Mouse (Mus musculus) limb, embryonic 11.5 days (tissue): ENCODE results near the gene Zfp451. TPM values are rescaled to one million over a fixed set of nuclear protein-coding genes. Genes with fewer than 3 reads are reported as not detected.

ENCODE experiments used
- ATAC-seq: fragments of 200-750 bp; cut with Nextera tagmentation; 2 replicates; pipeline ENCODE4 v1.8.0; 2017; ENCODE audit warnings: low read depth; ENCODE audit not compliant: insufficient number of reproducible peaks, low FRiP score, low TSS enrichment
- DNase-seq: peaks from one replicate; pipeline ENCODE4 v3.0.0-alpha.2; 2015; ENCODE audit warnings: low spot score
- H3K27ac ChIP-seq: fragments of 300-500 bp; sonication (generic); replicated peaks from 2 replicates; pipeline ENCODE4 v1.5.1; 2014; ENCODE audit warnings: low read depth, mild to moderate bottlenecking, low read length
- H3K27me3 ChIP-seq: fragments of 300-500 bp; sonication (generic); 2 replicates; pipeline ENCODE4 v1.6.1; 2014; ENCODE audit warnings: mild to moderate bottlenecking, low read length, mixed read lengths; ENCODE audit not compliant: control insufficient read depth, insufficient read depth
- H3K36me3 ChIP-seq: fragments of 300-500 bp; sonication (generic); 2 replicates; pipeline ENCODE4 v1.6.1; 2014; ENCODE audit warnings: mild to moderate bottlenecking, low read length, moderate library complexity, mixed read lengths; ENCODE audit not compliant: control insufficient read depth, insufficient read depth
- H3K4me1 ChIP-seq: fragments of 300-500 bp; sonication (generic); 2 replicates; pipeline ENCODE4 v1.6.1; 2014; ENCODE audit warnings: low read length, mixed read lengths; ENCODE audit not compliant: control insufficient read depth, insufficient read depth
- H3K4me2 ChIP-seq: fragments of 300-500 bp; sonication (generic); 2 replicates; pipeline ENCODE4 v1.6.1; 2014; ENCODE audit warnings: low read depth, mild to moderate bottlenecking, moderate library complexity; ENCODE audit not compliant: severe bottlenecking
- H3K4me3 ChIP-seq: fragments of 300-500 bp; sonication (generic); 2 replicates; pipeline ENCODE4 v1.5.1; 2014; ENCODE audit warnings: low read depth, low read length
- H3K9ac ChIP-seq: fragments of 300-500 bp; sonication (generic); 2 replicates; pipeline ENCODE4 v1.6.1; 2014; ENCODE audit warnings: mild to moderate bottlenecking, low read length
- H3K9me3 ChIP-seq: fragments of 300-500 bp; sonication (generic); 2 replicates; pipeline ENCODE4 v1.6.1; 2016; ENCODE audit warnings: low read length; ENCODE audit not compliant: control insufficient read depth
- WGBS: fragments of 180-500 bp; shearing (Covaris S2); extraction: QIAGEN DNeasy Blood & Tissue Kit; methylation state at CpG from one replicate; pipeline ENCODE4 v1.1.7; 2014; 5-methylcytosine and 5-hydroxymethylcytosine counted together
- polyA plus RNA-seq: library from polyadenylated mRNA; unstranded; fragments of >200 nt; fragmentation: Nextera tagmentation; extraction: Ambion mirVana; gene quantifications from 2 replicates; pipeline ENCODE4 v1.2.1, GENCODE M21; 2014

Gene Zfp451
- polyA plus RNA-seq, 1 experiment from 2014 or later: 42.7 TPM

DNA sequence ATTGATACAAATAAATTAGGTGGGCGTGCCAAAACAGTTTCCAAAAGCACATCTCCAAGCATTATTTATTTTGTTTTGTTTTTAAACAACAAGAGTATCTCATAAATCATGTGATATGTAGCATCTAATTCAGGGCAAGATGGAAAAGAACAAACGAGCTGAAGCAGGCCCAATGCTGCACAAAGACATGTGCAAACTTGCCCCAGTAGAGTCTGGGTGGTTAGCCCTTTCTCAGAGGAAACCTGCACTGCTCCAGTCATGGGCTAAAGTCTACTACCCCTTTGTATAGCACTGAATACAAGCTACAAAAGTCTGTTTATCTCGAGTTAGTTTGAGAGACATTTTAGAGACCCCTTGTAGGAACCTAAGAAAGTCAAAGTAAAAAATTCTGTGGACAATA lies 14.8 kb downstream of the Zfp451 start:
- Histone ChIP-seq H3K4me1 (no peaks in the 10 kb centered on the region), H3K36me3 (peaks cover 30% of the 10 kb centered on the region), H3K27me3 (no peaks in the 10 kb centered on the region), H3K4me2 (no peak overlapping the region), H3K27ac (no peak overlapping the region), H3K9me3 (no peaks in the 10 kb centered on the region), H3K4me3 (no peak overlapping the region), H3K9ac (no peak overlapping the region)
- ATAC-seq (no peak), DNase-seq (no peak)
- 89% methylated on average over 3 of the region's 3 CpGs for WGBS

GRCm38 (mm10) chr1:33788493-33788892 lies 25.9 kb downstream of the Zfp451 start:
- DNase-seq: no peak
- WGBS: 72% methylated on average over 3 of the region's 3 CpGs

GRCm38 (mm10) chr1:33788072-33788471 lies 26.3 kb downstream of the Zfp451 start:
- no peak overlapping the region for H3K27ac ChIP-seq
- H3K4me2 ChIP-seq: no peak overlapping the region
- DNase-seq: no peak
- H3K9me3 ChIP-seq: no peaks in the 10 kb centered on the region
- ATAC-seq: no peak
- H3K27me3 ChIP-seq: no peaks in the 10 kb centered on the region
- 90% methylated on average over 5 of the region's 5 CpGs for WGBS
- H3K9ac ChIP-seq: no peak overlapping the region
- H3K4me3 ChIP-seq: no peak overlapping the region
- H3K36me3 ChIP-seq: peaks cover 3% of the 10 kb centered on the region; the same call in 1 of the 2 replicates
- no peaks in the 10 kb centered on the region for H3K4me1 ChIP-seq

More at GRCm38 (mm10) chr1:33788493-33788892, 25.9 kb downstream of the Zfp451 start:
- Histone ChIP-seq H3K4me3 (no peak overlapping the region), H3K36me3 (peaks cover 3% of the 10 kb centered on the region; the same call in 1 of the 2 replicates), H3K4me2 (no peak overlapping the region), H3K27me3 (no peaks in the 10 kb centered on the region), H3K9me3 (no peaks in the 10 kb centered on the region), H3K4me1 (no peaks in the 10 kb centered on the region), H3K9ac (no peak overlapping the region), H3K27ac (no peak overlapping the region)
- no peak for ATAC-seq

DNA sequence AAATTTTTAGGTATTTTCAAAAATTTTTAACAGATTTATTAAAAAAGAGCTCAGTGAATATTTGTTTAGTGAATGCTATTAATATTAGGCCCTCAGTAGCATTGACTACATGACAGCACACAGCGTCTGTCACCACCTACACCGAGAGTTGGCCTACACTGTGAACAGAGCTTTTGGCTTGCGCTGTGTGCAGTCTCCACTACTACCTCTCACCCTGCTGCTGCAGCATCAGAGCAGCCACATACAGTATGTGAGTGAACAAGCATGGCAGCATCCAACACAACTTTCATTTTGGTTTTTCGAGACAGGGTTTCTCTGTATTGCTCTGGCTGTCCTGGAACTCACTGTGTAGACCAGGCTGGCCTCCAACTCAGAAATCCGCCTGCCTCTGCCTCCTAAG lies 29.8 kb downstream of the Zfp451 start:
- 96% methylated on average over 5 of the region's 5 CpGs for WGBS
- no peak overlapping the region for H3K4me3 ChIP-seq
- H3K4me2 ChIP-seq: no peak overlapping the region
- H3K4me1 ChIP-seq: no peaks in the 10 kb centered on the region
- no peak overlapping the region for H3K9ac ChIP-seq
- ATAC-seq (no peak), DNase-seq (no peak)
- no peaks in the 10 kb centered on the region for H3K9me3 ChIP-seq
- H3K27ac ChIP-seq: no peak overlapping the region
- H3K36me3 ChIP-seq: peaks cover 3% of the 10 kb centered on the region; the same call in 1 of the 2 replicates
- no peaks in the 10 kb centered on the region for H3K27me3 ChIP-seq

DNA sequence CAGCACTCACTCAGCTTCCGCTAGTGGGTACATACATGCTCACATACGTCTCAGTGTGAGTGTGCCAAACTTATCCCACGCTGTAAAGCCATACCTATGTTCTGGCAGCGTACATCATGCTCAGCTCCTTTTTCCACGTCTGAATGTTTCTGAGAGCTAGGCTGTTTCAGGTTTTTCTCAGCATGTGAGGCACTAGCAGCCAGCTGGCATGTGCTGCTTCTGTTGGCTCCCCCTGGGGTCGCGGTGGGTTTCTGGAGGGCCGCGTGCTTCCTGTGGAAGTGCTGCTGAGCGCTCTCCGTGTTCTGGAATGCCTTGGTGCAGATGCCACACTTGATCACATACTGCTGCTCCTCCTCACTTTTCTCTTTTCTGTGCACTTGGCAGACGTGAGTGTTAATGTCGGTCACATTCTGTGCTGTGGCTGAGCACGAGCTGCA lies 38.2 kb downstream of the Zfp451 start:
- 89% methylated on average over 14 of the region's 14 CpGs for WGBS
- no peak overlapping the region for H3K4me2 ChIP-seq
- no peaks in the 10 kb centered on the region for H3K27me3 ChIP-seq
- H3K4me3 ChIP-seq: no peak overlapping the region
- no peak overlapping the region for H3K27ac ChIP-seq
- H3K9me3 ChIP-seq: no peaks in the 10 kb centered on the region
- DNase-seq: no peak
- no peaks in the 10 kb centered on the region for H3K4me1 ChIP-seq
- peaks cover 4% of the 10 kb centered on the region; the same call in 1 of the 2 replicates for H3K36me3 ChIP-seq
- H3K9ac ChIP-seq: no peak overlapping the region
- ATAC-seq: no peak

GRCm38 (mm10) chr1:33772106-33772505 lies 42.3 kb downstream of the Zfp451 start:
- DNase-seq (no peak), ATAC-seq (no peak)
- H3K27me3 ChIP-seq: no peaks in the 10 kb centered on the region
- H3K9me3 ChIP-seq: no peaks in the 10 kb centered on the region
- no peaks in the 10 kb centered on the region for H3K4me1 ChIP-seq
- no peak overlapping the region for H3K4me2 ChIP-seq
- no peak overlapping the region for H3K9ac ChIP-seq
- no peak overlapping the region for H3K27ac ChIP-seq
- H3K36me3 ChIP-seq: peaks cover 4% of the 10 kb centered on the region; the same call in 1 of the 2 replicates
- 96% methylated on average over 9 of the region's 9 CpGs for WGBS
- H3K4me3 ChIP-seq: no peak overlapping the region

DNA sequence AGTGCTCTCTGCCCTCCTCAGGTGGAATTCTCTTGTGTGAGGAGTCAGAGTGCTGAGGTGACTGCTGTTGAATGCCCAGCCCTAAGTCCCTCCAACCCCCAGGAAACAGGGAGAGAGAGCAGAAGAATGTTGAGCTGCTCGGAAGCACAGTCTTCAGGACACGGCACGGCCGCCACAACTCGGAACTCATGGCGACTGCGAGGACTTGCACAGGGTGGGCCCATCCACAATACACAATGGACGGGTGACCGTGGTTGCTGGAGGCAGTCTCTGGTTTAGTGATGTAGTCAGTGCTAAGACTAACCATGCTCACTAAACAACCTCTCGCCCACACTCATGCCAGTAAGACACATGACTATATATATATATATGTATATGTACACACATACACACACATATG lies 42.8 kb downstream of the Zfp451 start:
- no peak overlapping the region for H3K27ac ChIP-seq
- no peak for DNase-seq
- H3K4me1 ChIP-seq: no peaks in the 10 kb centered on the region
- H3K36me3 ChIP-seq: peaks cover 4% of the 10 kb centered on the region; the same call in 1 of the 2 replicates
- H3K4me3 ChIP-seq: no peak overlapping the region
- H3K4me2 ChIP-seq: no peak overlapping the region
- H3K9ac ChIP-seq: no peak overlapping the region
- 95% methylated on average over 10 of the region's 10 CpGs for WGBS
- no peaks in the 10 kb centered on the region for H3K9me3 ChIP-seq
- no peaks in the 10 kb centered on the region for H3K27me3 ChIP-seq
- ATAC-seq: no peak

GRCm38 (mm10) chr1:33768827-33769226 lies 45.6 kb downstream of the Zfp451 start:
- Histone ChIP-seq H3K9me3 (no peaks in the 10 kb centered on the region), H3K36me3 (peaks cover 4% of the 10 kb centered on the region; the same call in 1 of the 2 replicates), H3K27me3 (no peaks in the 10 kb centered on the region), H3K4me3 (no peak overlapping the region), H3K27ac (no peak overlapping the region), H3K4me2 (no peak overlapping the region), H3K4me1 (no peaks in the 10 kb centered on the region), H3K9ac (no peak overlapping the region)
- DNase-seq (no peak), ATAC-seq (no peak)
